Mouse (Mus musculus) cerebellum, postnatal 36 days (tissue): ENCODE measurements around the gene Gm21190.
"Not testable (repeated sequence)": the region's sequence is repeated elsewhere in the genome, so short reads cannot be mapped to it uniquely, and the experiment has no call there.

Source experiments
- DNase-seq, 2 experiments: peaks; one replicate each; pipeline ENCODE4 v3.0.0; 2021 to 2022; ENCODE audit warnings: mixed read lengths in 2 of 2

Gm21190 gene

GRCm38 (mm10) chr5:15529122-15529521 is at the start of gene Gm21190:
Gene Gm21190 (minus strand): TSS chr5:15529222.
- not testable (repeated sequence) for DNase-seq

DNA sequence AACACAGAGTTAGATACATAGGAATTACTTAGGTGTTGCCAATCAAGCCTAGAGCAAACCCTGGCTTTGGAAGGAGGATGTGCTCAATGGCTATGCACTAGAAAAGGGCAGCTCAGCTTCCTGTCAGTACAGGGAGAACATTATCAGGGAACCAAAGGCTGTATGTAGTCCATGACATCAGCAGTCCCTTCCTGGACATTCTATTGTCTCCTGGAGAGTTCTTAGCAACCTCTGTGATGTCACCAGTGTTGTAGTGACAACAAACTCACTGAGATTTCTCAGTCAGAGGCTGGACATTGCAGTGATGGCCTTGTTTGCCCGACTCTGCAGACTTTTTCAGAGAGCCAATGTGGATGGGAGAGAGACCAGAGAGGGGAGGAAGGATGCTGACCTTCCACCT is 48.0 kb upstream of the Gm21190 start, which contains the start of gene Gm21083:
TSS of gene Gm21083 (plus strand) at position 301 of the 400 bp plus-strand sequence.
- not testable (repeated sequence) for DNase-seq

DNA sequence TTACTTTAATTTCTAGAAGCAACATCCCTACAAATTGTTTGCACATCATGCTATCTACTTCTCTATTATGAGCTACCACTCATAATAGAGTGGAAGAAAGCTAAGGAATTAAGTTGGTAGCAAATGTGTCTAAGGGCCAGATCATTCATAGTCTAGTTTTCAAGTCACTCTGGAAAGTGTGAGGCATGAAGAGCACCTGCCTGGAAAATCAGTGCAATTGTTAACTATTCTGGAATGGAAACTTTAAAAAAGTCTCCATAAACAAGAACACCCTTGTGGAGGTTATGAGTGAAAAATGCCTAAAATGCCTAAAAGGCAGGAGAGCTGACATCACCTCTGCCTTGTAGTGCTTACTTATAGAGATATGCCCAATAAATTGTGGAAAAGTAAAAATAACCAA is 44.7 kb upstream of the Gm21190 start:
- DNase-seq: not testable (repeated sequence)

- DNase-seq: not testable (repeated sequence)
Measured at GRCm38 (mm10) chr5:15561425-15562264, 32.6 kb upstream of the Gm21190 start.

GRCm38 (mm10) chr5:15558654-15559053 is 29.6 kb upstream of the Gm21190 start:
- DNase-seq: not testable (repeated sequence)

DNA sequence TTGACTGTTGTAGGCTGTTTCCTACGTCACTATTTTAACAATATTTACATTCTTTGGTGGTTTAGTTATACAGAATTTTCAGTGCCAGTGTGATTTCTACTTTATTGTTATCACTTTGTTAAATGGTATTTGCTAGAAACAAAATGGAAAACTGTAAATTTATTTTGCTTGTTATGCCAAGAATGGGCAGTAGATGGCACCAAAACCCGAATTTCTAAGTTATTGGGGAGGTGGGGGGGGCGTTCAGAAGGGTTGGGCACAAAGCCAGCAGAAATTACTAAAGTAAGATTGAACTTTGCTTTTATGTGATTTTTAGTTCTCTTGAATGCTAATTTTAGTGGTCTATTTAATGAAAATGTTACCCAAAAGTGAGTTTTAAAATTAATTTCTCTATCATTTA is 20.6 kb upstream of the Gm21190 start:
- DNase-seq: not testable (repeated sequence)

DNA sequence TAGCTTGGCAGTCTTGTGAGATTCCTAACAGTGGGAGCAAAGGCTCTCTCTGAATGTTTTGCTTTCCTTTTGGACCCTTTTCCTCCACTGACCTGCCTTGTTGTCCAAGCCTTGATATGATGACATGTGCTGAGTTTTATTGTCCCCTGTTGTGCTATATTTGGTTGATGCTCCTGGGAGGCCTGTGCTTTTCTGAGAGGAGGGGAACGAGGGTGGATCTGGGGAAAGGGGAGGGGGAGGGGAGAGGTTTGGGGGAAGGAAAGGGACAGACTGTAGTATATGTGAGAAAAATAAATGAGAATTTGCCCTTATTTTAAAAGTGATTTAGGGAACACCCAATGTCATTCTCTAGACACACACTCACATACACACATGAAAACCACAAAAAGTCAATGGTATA is 20.1 kb upstream of the Gm21190 start:
- DNase-seq: not testable (repeated sequence)

DNA sequence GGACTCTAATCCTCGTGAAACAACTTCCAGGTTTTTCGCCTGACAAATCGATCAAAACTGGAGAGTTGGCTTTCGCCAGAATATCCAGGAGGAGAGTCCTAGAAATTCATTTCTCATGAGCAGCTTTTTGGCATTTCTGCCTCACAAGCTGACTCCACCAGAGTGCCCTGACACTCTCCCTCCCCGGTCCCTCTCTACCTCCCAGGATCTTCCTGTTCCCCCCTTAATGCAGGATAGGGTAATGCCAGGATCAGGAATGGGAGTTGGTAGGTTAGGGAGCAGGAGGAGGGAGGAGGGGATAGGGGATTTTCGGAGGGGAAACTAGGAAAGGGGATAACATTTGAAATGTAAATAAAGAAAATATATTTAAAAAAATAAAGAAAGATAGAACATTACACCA is 19.6 kb upstream of the Gm21190 start:
- DNase-seq: not testable (repeated sequence)

GRCm38 (mm10) chr5:15522470-15522869 is 6.6 kb downstream of the Gm21190 start:
- DNase-seq: not testable (repeated sequence)

DNA sequence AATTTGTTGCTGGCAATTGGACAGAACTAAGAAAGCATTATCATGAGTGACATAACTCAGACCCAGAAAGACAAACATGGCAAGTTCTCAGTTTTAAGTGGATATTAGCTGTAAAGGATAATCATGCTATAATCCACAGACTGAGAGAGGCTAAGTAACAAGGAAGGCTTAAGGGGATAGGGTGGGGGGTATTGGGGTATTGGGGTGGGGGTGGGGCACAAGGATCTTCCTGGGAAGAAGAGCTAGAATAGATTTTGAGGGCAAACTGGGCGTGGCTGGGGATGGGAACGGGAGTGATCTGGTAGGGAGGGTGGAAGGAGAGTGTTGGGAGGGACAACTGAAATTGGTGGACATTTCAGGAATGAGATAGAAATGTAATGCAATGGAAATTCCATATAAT is 7.0 kb downstream of the Gm21190 start:
- DNase-seq: not testable (repeated sequence)

DNA sequence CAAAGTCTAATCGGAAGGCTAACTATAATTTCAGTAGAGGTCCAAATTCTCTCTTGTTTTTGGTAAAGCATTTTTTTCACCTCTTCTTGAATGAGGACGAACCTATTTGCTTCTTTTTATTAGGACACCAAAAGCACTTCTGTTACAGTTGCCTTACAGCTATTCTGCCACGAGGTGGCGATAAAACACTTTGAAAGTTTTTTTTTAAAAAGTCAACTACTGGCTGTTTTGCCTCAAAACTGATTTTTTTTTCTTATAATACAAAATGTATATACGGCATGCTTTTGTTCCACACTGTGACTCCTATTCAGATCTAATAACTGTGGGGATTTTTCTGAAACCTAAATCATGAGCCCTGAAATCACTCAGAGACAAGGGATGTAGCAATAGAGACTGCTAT is 8.6 kb downstream of the Gm21190 start:
- not testable (repeated sequence) for DNase-seq

GRCm38 (mm10) chr5:15517150-15517549 is 11.9 kb downstream of the Gm21190 start:
- DNase-seq: not testable (repeated sequence)

DNA sequence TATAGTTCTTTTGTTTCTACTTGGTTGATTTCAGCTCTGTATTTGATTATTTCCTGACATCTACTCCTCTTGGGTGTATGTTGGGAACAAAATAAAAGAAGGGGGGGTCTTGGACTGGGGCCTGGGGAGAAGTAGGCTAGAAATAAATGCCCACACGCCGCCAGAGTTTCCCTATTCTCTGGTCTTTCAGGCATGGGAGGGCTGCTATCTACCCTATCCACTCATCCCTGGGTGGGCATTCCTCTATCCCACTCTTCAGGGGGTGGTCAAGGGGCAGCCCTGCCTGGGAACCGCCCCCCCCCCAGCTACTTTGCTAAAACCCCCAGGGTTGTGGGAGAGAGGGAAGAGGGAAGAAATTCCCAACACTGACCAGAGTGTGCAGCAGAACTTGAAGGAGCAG is 16.8 kb downstream of the Gm21190 start:
- not testable (repeated sequence) for DNase-seq

DNA sequence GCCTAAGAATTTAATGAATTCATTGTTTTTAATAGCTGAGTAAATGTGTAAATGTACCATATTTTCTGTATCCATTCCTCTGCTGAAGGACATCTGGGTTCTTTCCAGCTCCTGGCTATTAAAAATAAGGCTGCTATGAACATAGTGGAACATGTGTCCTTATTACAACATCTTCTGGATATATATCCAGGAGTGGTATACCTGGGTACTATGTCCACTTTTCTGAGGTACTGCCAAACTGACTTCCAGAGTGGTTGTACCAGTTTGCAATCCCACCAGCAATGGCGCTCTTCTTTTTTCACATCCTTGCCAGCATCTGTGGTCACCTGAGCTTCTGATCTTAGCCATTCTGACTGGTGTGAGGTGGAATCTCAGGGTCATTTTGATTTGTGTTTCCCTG is 19.1 kb downstream of the Gm21190 start:
- DNase-seq: not testable (repeated sequence)

GRCm38 (mm10) chr5:15508460-15509451 is 20.3 kb downstream of the Gm21190 start:
- DNase-seq: not testable (repeated sequence)

DNA sequence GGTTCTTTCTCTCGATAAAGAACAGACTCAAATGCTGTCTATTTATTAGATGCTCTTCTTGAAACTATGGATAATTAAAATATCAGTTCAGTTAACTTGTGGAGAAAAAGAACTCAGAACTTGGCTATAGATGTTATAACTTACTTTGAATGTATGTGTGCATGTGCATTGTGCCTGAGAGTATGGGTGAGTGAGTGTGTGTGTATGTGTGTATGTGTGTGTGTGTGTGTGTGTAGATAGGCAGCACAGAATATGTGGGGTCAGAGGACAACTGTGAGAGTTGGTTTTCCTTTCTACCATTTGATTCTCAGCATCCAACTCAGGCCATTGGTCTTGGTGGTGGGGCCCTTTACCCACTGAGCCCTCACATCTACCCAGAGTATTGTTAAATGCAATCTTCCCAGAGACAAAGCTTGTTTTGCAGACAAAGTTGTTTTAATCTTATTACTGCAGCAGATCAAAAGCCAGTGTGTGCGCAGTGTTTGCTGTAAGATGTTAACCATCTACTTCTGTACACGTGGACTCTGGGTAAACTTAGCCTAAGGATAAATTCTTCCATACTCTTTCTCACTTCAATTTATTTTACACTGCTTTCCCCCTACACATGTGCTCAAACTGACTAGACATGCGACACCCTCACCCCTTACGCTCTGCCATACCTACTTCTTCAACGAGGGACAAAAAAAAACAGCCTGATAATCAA is 21.1 kb downstream of the Gm21190 start:
- DNase-seq: not testable (repeated sequence)

DNA sequence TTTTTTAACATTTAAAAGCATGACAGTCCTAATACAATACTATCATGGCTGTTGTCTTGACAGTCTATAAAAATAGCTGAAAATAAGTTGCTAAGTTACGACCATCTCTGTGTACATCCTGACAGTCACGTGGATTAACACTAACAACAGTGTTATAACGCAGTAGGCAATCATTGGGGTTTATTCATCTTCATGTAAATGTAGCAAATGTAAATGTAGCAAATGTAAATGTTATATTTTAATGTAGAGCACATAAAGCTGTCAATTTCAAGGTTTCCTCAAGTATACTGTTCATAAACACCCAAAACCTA is 21.8 kb downstream of the Gm21190 start:
- no peak for DNase-seq

GRCm38 (mm10) chr5:15506575-15507308 is 22.3 kb downstream of the Gm21190 start:
- no peak for DNase-seq

DNA sequence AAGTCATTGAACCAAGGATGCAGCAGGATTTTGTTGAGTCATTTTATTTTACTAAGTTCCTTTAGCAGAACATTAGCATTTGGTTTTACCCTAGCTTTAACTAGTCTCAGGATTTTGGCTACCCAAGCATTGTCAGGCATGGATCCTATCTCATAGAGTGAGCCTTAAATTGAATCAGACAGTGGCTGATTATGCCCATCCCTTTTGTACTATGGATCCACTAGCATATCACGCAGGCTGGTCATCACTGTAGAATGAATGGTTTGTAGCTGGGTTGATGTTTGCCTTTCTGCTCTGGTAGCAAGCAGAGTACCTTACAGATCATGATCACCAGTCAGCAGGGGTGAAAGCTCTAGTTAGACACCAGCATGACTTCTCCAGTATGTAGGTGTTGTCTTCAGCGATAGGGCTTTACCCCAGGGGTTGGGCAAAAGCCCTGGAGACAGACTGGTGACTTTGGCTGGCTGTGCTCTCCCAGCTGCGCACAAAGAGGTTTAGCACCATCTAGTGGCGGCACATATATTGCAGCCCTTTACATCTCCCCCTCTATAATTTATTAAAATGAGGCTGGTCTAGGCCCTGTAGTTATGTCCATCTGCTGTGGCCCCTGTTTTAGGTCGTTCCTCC is 30.1 kb downstream of the Gm21190 start:
- not testable (repeated sequence) for DNase-seq

- DNase-seq: not testable (repeated sequence)
Measured at GRCm38 (mm10) chr5:15498350-15498749, 30.7 kb downstream of the Gm21190 start.

GRCm38 (mm10) chr5:15490934-15491333 is 38.1 kb downstream of the Gm21190 start:
- DNase-seq: not testable (repeated sequence)
